Comparison of ENCODE assay signal across 9 mouse cellular contexts in the genomic region with DNA sequence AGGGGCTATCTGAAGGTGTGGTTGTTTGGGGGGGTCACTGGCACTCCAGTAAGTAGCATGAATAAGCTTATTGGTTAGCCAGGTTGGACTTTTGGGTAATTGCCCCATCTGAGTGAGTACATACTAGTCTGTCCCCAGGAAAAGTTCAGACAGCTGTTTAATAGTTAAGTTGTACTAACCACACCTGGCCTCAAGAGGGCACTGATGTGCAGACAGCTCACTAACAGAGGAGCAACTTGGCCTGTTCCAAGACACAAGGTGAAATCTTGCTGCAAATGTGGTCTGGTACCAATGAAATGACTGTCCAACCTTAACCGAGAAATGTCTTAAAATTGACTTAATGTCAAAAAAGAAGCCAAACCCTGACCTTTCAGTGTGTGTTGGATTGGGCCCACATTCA. TPM values are rescaled to one million over a fixed set of nuclear protein-coding genes. Genes with fewer than 3 reads are reported as not detected.
DNase-seq lines count a peak whose midpoint lies in the region; ATAC-seq and TF ChIP-seq lines count a peak whose summit lies in the region.
"Had no signal": no experiment of that assay in that cellular context is flagged by ENCODE, and none has a peak within 500 bp of the region (broad histone marks: within the 10 kb centered on the region; RNA-seq: fewer than 3 reads in every experiment).

No protein-coding gene starts in this region.

- no peaks in the 10 kb centered on the region for H3K27me3 ChIP-seq in hindbrain, postnatal 0 days (ENCODE audit: insufficient read depth, low read length)
- no peaks in the 10 kb centered on the region for H3K27me3 ChIP-seq in hindbrain, embryonic 12.5 days
- no peaks in the 10 kb centered on the region for H3K27me3 ChIP-seq in intestine, embryonic 15.5 days (replicated peaks)

- H3K4me2 ChIP-seq in hindbrain, postnatal 0 days (ENCODE audit: low read depth, low read length), result no peak overlapping the region
- no peak overlapping the region for H3K4me2 ChIP-seq in hindbrain, embryonic 12.5 days (replicated peaks)
- H3K4me2 ChIP-seq in intestine, embryonic 15.5 days (replicated peaks), result no peak overlapping the region

- no peak overlapping the region for H3K9ac ChIP-seq in hindbrain, postnatal 0 days (replicated peaks; ENCODE audit: low read length)
- H3K9ac ChIP-seq in hindbrain, embryonic 12.5 days, result no peak overlapping the region
- H3K9ac ChIP-seq in intestine, embryonic 15.5 days, result no peak overlapping the region

- H3K4me3 ChIP-seq in hindbrain, postnatal 0 days (ENCODE audit: low read length), result no peak overlapping the region
- H3K4me3 ChIP-seq in hindbrain, embryonic 12.5 days, result no peak overlapping the region
- no peak overlapping the region for H3K4me3 ChIP-seq in bone marrow, adult 2 months (replicated peaks; ENCODE audit: control insufficient read depth, low read depth, low read length)
- H3K4me3 ChIP-seq in intestine, embryonic 15.5 days (replicated peaks), result no peak overlapping the region
- H3K4me3 ChIP-seq: myocyte had no signal

- peak; percentile 66 for DNase-seq in hindbrain, postnatal 0 days (ENCODE audit: low spot score)
- DNase-seq in CD4-positive, CD25-positive, alpha-beta regulatory T cell, adult 2 months (ENCODE audit: low read depth, low spot score), result peak; percentile 80
- DNase-seq in kidney, postnatal 36 days, result peak; percentile 34 to 71
- DNase-seq in ovary, postnatal 36 days (ENCODE audit: low spot score), result no peak
- no peak for DNase-seq in testis, postnatal 10 days (ENCODE audit: low spot score)

- 86% methylated on average over 1 of the region's 1 CpGs for WGBS in hindbrain, postnatal 0 days
- WGBS in hindbrain, embryonic 12.5 days, result 80% methylated on average over 1 of the region's 1 CpGs
- 90% methylated on average over 1 of the region's 1 CpGs for WGBS in bone marrow, adult 2 months
- 58% methylated on average over 1 of the region's 1 CpGs for WGBS in intestine, embryonic 15.5 days

- no peak overlapping the region for H3K27ac ChIP-seq in hindbrain, postnatal 0 days
- H3K27ac ChIP-seq in hindbrain, embryonic 12.5 days, result no peak overlapping the region
- H3K27ac ChIP-seq in bone marrow, adult 2 months (ENCODE audit: control insufficient read depth, insufficient read depth, low read depth, low read length, poor library complexity), result no peak overlapping the region
- no peak overlapping the region for H3K27ac ChIP-seq in intestine, embryonic 15.5 days

- H3K4me1 ChIP-seq in hindbrain, postnatal 0 days (ENCODE audit: insufficient read depth, low read length), result no peaks in the 10 kb centered on the region
- H3K4me1 ChIP-seq in hindbrain, embryonic 12.5 days, result no peaks in the 10 kb centered on the region
- H3K4me1 ChIP-seq in bone marrow, adult 2 months (ENCODE audit: control insufficient read depth, insufficient read depth, low read length), result no peaks in the 10 kb centered on the region; the same call in 1 of the 2 replicates
- no peaks in the 10 kb centered on the region for H3K4me1 ChIP-seq in intestine, embryonic 15.5 days (replicated peaks)

- 0 out of 2 replicates have a peak, but pooled peaks cover 5% of the 10 kb centered on the region for H3K36me3 ChIP-seq in hindbrain, postnatal 0 days (ENCODE audit: insufficient read depth, low read length)
- H3K36me3 ChIP-seq in hindbrain, embryonic 12.5 days, result peaks cover 13% of the 10 kb centered on the region
- peaks cover 9% of the 10 kb centered on the region; the same call in 1 of the 2 replicates for H3K36me3 ChIP-seq in intestine, embryonic 15.5 days

- no peaks in the 10 kb centered on the region for H3K9me3 ChIP-seq in hindbrain, postnatal 0 days (ENCODE audit: low read length)
- H3K9me3 ChIP-seq in hindbrain, embryonic 12.5 days (replicated peaks), result no peaks in the 10 kb centered on the region
- H3K9me3 ChIP-seq in intestine, embryonic 15.5 days, result no peaks in the 10 kb centered on the region

- no peak for TF ChIP-seq POLR2A in bone marrow, adult 2 months (IDR thresholded peaks at IDR 0.05; ENCODE audit: borderline replicate concordance, control insufficient read depth, low read depth, low read length)

- peak; percentile 73 for TF ChIP-seq CTCF in hindbrain, postnatal 0 days (IDR thresholded peaks at IDR 0.05; ENCODE audit: low read depth)
- peak; percentile 52 for TF ChIP-seq CTCF in bone marrow, adult 2 months (IDR thresholded peaks at IDR 0.05; ENCODE audit: control insufficient read depth, insufficient read depth, low read length)

- no peak for ATAC-seq in hindbrain, postnatal 0 days
- no peak for ATAC-seq in hindbrain, embryonic 12.5 days (ENCODE audit: low FRiP score)
- ATAC-seq in intestine, embryonic 15.5 days, result no peak

RNA-seq across cellular contexts. Expression of a gene that starts 12.4 kb away (rescaled TPM):
- total RNA-seq in hindbrain, postnatal 0 days (2014; rRNA removed), result 0.25 TPM in 1 of 2 replicates, not detected in the other
- polyA plus RNA-seq in hindbrain, postnatal 0 days (2015; fragmentation: Nextera tagmentation; extraction: Ambion mirVana), result 0.45 and 0.87 TPM in 2 replicates
- 5.1 and 6.0 TPM in 2 replicates for polyA plus RNA-seq in hindbrain, embryonic 12.5 days (2016; fragmentation: Nextera tagmentation; extraction: Ambion mirVana)
- not detected in 2 replicates for polyA plus RNA-seq in bone marrow, adult 2 months (2011; ENCODE audit: insufficient read depth, insufficient read length, low replicate concordance, missing spikeins)
- 3.9 and 4.3 TPM in 2 replicates for polyA plus RNA-seq in intestine, embryonic 15.5 days (2015; fragmentation: Nextera tagmentation; extraction: Ambion mirVana)

RNA-seq across cellular contexts. Expression of a gene that starts 17.3 kb away (rescaled TPM):
- total RNA-seq in hindbrain, postnatal 0 days (2014; rRNA removed), result 11.1 and 17.5 TPM in 2 replicates
- polyA plus RNA-seq in hindbrain, postnatal 0 days (2015; fragmentation: Nextera tagmentation; extraction: Ambion mirVana), result 31.5 and 33.5 TPM in 2 replicates
- polyA plus RNA-seq in hindbrain, embryonic 12.5 days (2016; fragmentation: Nextera tagmentation; extraction: Ambion mirVana), result 33.4 and 37.7 TPM in 2 replicates
- 2.4 and 7.7 TPM in 2 replicates for polyA plus RNA-seq in bone marrow, adult 2 months (2011; ENCODE audit: insufficient read depth, insufficient read length, low replicate concordance, missing spikeins)
- 19.7 and 20.9 TPM in 2 replicates for polyA plus RNA-seq in intestine, embryonic 15.5 days (2015; fragmentation: Nextera tagmentation; extraction: Ambion mirVana)

RNA-seq across cellular contexts. Expression of a gene that starts 17.5 kb away (rescaled TPM):
- 63.1 and 64.2 TPM in 2 replicates for total RNA-seq in hindbrain, postnatal 0 days (2014; rRNA removed)
- 57.5 and 58.6 TPM in 2 replicates for polyA plus RNA-seq in hindbrain, postnatal 0 days (2015; fragmentation: Nextera tagmentation; extraction: Ambion mirVana)
- 61.4 and 62.2 TPM in 2 replicates for polyA plus RNA-seq in hindbrain, embryonic 12.5 days (2016; fragmentation: Nextera tagmentation; extraction: Ambion mirVana)
- polyA plus RNA-seq in bone marrow, adult 2 months (2011; ENCODE audit: insufficient read depth, insufficient read length, low replicate concordance, missing spikeins), result 16.9 and 26.4 TPM in 2 replicates
- 42.7 and 42.8 TPM in 2 replicates for polyA plus RNA-seq in intestine, embryonic 15.5 days (2015; fragmentation: Nextera tagmentation; extraction: Ambion mirVana)

RNA-seq across cellular contexts. Expression of a gene that starts 53.6 kb away (rescaled TPM):
- total RNA-seq in hindbrain, postnatal 0 days (2014; rRNA removed), result 75.3 and 83.9 TPM in 2 replicates
- polyA plus RNA-seq in hindbrain, postnatal 0 days (2015; fragmentation: Nextera tagmentation; extraction: Ambion mirVana), result 19.2 and 19.5 TPM in 2 replicates
- 11.9 and 13.2 TPM in 2 replicates for polyA plus RNA-seq in hindbrain, embryonic 12.5 days (2016; fragmentation: Nextera tagmentation; extraction: Ambion mirVana)
- polyA plus RNA-seq in bone marrow, adult 2 months (2011; ENCODE audit: insufficient read depth, insufficient read length, low replicate concordance, missing spikeins), result not detected in 2 replicates
- polyA plus RNA-seq in intestine, embryonic 15.5 days (2015; fragmentation: Nextera tagmentation; extraction: Ambion mirVana), result 0.57 and 0.64 TPM in 2 replicates

Comparison
In these comparisons a context has a peak if more than half of its experiments do, and no peak if none do; other contexts are left out.
1. DNase-seq: peak in hindbrain, postnatal 0 days (single experiment), CD4-positive, CD25-positive, alpha-beta regulatory T cell, adult 2 months (single experiment) and kidney, postnatal 36 days (2 of 2); none in ovary, postnatal 36 days (single experiment) and testis, postnatal 10 days (single experiment).